Mouse (Mus musculus) stomach, embryonic 14.5 days (tissue): ENCODE measurements around the gene Rmi2. TPM values are rescaled to one million over a fixed set of nuclear protein-coding genes. Genes with fewer than 3 reads are reported as not detected.
A peak's percentile ranks its signal among the peaks of the same experiment; 100 is the strongest.
"Not testable (repeated sequence)": the region's sequence is repeated elsewhere in the genome, so short reads cannot be mapped to it uniquely, and the experiment has no call there.

Source experiments
- ATAC-seq: fragments of 200-750 bp; cut with Nextera tagmentation; 2 replicates; pipeline ENCODE4 v1.8.0; 2017; ENCODE audit warnings: low read depth, moderate TSS enrichment; ENCODE audit not compliant: insufficient number of reproducible peaks, insufficient read depth, low FRiP score
- H3K27ac ChIP-seq: fragments of 300-500 bp; sonication (generic); 2 replicates; pipeline ENCODE4 v1.5.1; 2014; ENCODE audit warnings: mild to moderate bottlenecking, low read length, moderate library complexity, mixed read lengths
- H3K27me3 ChIP-seq: fragments of 300-500 bp; sonication (generic); 2 replicates; pipeline ENCODE4 v1.6.1; 2014; ENCODE audit warnings: low read length, control low read depth, mixed read lengths; ENCODE audit not compliant: control insufficient read depth, insufficient read depth
- H3K36me3 ChIP-seq: fragments of 300-500 bp; sonication (generic); 2 replicates; pipeline ENCODE4 v1.6.1; 2014; ENCODE audit warnings: mild to moderate bottlenecking, control low read depth, low read length, moderate library complexity, mixed read lengths; ENCODE audit not compliant: control insufficient read depth, insufficient read depth
- H3K4me1 ChIP-seq: fragments of 300-500 bp; sonication (generic); 2 replicates; pipeline ENCODE4 v1.6.1; 2014; ENCODE audit warnings: low read length, control low read depth, mixed read lengths; ENCODE audit not compliant: control insufficient read depth, insufficient read depth
- H3K4me2 ChIP-seq: fragments of 300-500 bp; sonication (generic); replicated peaks from 2 replicates; pipeline ENCODE4 v1.6.1; 2014; ENCODE audit warnings: low read depth, low read length, control low read depth
- H3K4me3 ChIP-seq: fragments of 300-500 bp; sonication (generic); 2 replicates; pipeline ENCODE4 v1.5.1; 2014; ENCODE audit warnings: low read depth, low read length, control low read depth
- H3K9ac ChIP-seq: fragments of 300-500 bp; sonication (generic); replicated peaks from 2 replicates; pipeline ENCODE4 v1.6.1; 2014; ENCODE audit warnings: low read depth, mild to moderate bottlenecking, control low read depth, low read length, moderate library complexity, mixed read lengths
- H3K9me3 ChIP-seq: fragments of 300-500 bp; sonication (generic); 2 replicates; pipeline ENCODE4 v1.6.1; 2016; ENCODE audit warnings: low read depth, low read length, control low read depth; ENCODE audit not compliant: control insufficient read depth
- WGBS: fragments of 180-500 bp; shearing (Covaris S2); extraction: QIAGEN DNeasy Blood & Tissue Kit; methylation state at CpG from one replicate; pipeline ENCODE4 v1.1.7; 2014; 5-methylcytosine and 5-hydroxymethylcytosine counted together
- polyA plus RNA-seq: library from polyadenylated mRNA; unstranded; fragments of >200 nt; fragmentation: Nextera tagmentation; extraction: Ambion mirVana; gene quantifications from 2 replicates; pipeline ENCODE4 v1.2.1, GENCODE M21; 2014

Rmi2 gene
- polyA plus RNA-seq, 1 experiment from 2014 or later, result 5.1 TPM

DNA sequence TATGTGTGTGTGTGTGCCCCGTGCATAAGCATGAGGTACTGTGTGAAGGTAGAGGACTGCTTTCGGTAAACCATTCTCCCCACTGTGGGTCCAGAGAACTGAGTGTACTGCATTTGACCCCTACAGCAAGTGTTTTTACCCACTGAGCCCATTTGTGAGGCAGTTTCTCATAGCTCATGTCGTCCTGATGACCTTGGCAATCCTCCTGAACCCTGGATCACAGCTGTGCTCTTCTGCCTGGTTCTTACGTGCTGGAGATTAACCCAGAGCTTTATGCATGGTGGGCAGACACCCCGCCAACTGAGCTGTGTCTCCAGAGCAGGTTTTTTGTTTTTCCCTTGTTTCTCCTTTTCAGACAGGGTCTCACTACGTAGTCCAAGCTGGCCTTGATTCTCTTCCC lies 11.1 kb downstream of the Rmi2 start:
- WGBS, result 71% methylated on average over 6 of the region's 6 CpGs
- peaks cover 16% of the 10 kb centered on the region; the same call in 1 of the 2 replicates for H3K4me1 ChIP-seq
- H3K27ac ChIP-seq, result no peak overlapping the region
- no peak for ATAC-seq
- H3K9ac ChIP-seq, result no peak overlapping the region
- no peaks in the 10 kb centered on the region for H3K27me3 ChIP-seq
- no peaks in the 10 kb centered on the region for H3K9me3 ChIP-seq
- H3K36me3 ChIP-seq, result no peaks in the 10 kb centered on the region
- H3K4me3 ChIP-seq, result no peak overlapping the region
- H3K4me2 ChIP-seq, result no peak overlapping the region

DNA sequence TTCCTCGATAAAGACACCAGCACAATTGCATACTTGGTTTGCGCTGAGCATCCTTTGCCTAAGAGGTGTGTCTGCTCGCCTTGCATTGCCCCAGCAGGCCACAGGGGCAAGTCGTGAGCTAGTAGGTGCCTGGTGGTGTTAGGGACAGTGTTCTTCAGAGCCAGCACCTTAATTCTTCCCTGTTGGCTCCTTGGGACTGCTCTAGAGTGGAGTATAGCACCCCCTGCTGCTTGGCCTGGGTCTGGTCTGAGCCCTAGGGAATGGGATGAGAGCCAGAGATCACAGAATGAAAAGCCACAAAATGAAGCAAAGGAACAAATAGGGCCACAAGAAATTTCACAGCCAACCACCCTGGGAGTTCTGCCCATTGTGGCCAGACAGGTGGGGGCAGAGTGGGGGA lies 11.6 kb downstream of the Rmi2 start:
- H3K4me1 ChIP-seq, result peaks cover 16% of the 10 kb centered on the region; the same call in 1 of the 2 replicates
- H3K27me3 ChIP-seq, result no peaks in the 10 kb centered on the region
- H3K27ac ChIP-seq, result no peak overlapping the region
- H3K4me3 ChIP-seq, result no peak overlapping the region
- no peaks in the 10 kb centered on the region for H3K9me3 ChIP-seq
- H3K4me2 ChIP-seq, result no peak overlapping the region
- no peaks in the 10 kb centered on the region for H3K36me3 ChIP-seq
- WGBS, result 57% methylated on average over 4 of the region's 4 CpGs
- no peak overlapping the region for H3K9ac ChIP-seq
- ATAC-seq, result peak; percentile 57; the same call in 1 of the 2 replicates

DNA sequence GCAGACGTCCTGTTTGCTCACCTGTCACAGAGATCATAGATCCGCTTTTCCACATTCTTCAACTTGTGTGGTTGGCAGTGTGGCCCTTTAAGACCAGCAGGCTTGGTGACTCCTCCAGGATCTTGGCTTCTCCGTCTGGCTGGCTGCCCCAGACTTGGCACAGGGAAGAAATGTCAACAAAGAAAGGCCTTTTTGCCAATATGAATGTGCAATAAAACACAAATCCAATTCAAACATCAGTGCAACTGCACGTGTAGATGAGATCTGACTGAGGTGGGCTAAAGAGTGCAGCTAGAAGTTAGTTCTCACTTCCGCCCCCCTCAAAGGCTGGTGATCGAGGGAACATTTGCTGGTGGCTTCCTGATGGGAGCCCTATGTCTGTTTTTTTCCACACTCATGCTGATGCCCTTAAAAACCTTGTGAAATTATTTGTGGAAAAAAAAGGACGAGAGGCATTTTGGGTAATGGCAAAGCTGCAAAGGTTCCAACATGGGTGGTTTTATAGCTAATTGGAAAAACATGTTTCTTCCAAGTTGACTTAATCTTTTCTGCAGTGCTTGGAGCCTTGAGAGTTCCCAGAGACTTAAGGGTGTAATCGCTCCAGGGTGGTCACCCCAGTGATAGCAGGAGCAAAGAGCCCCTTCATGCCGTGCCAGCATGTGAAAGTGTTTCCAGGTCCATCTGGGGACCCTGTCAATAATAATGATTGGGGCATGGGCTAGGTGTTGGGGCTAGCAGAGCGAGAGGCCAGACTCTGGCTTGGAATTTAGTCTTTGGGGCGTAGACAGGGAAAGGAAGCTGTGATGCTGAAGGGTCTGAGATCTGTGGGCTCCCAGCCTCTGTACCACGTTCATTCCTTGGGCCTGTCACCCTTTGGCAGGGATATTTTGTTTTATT lies 15.4 kb downstream of the Rmi2 start:
- Histone ChIP-seq H3K9ac (no peak overlapping the region), H3K27ac (0 out of 2 replicates have a peak overlapping the region, but pooled peaks have one; percentile 1), H3K4me2 (no peak overlapping the region), H3K27me3 (no peaks in the 10 kb centered on the region), H3K4me1 (0 out of 2 replicates have a peak, but pooled peaks cover 5% of the 10 kb centered on the region), H3K9me3 (no peaks in the 10 kb centered on the region), H3K4me3 (no peak overlapping the region), H3K36me3 (no peaks in the 10 kb centered on the region)
- peak; percentile 54 for ATAC-seq
- WGBS, result 49% methylated on average over 12 of the region's 12 CpGs

DNA sequence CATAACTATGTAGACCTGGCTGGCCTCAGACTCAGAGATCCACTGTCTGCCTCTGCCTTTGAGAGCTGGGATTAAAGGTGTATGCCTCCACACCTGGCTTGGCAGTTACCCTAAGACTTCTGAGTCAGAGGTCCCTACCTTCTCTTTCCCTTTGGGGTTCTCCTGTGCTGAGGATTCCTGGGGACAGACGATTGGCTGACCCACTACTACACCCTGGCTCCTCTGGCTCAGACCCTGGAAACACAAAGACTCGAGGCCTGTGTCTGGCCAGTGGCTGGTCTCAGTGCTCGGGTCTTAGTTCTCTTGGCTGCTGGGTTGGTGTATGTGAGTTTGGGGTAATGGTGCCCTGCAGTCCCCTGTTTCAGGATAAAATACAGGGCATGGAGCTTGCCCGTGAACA lies 16.0 kb downstream of the Rmi2 start:
- Histone ChIP-seq H3K4me1 (0 out of 2 replicates have a peak, but pooled peaks cover 5% of the 10 kb centered on the region), H3K9me3 (no peaks in the 10 kb centered on the region), H3K4me2 (no peak overlapping the region), H3K36me3 (no peaks in the 10 kb centered on the region), H3K27ac (no peak overlapping the region), H3K4me3 (no peak overlapping the region), H3K27me3 (no peaks in the 10 kb centered on the region), H3K9ac (no peak overlapping the region)
- ATAC-seq, result no peak
- WGBS, result 61% methylated on average over 4 of the region's 4 CpGs

DNA sequence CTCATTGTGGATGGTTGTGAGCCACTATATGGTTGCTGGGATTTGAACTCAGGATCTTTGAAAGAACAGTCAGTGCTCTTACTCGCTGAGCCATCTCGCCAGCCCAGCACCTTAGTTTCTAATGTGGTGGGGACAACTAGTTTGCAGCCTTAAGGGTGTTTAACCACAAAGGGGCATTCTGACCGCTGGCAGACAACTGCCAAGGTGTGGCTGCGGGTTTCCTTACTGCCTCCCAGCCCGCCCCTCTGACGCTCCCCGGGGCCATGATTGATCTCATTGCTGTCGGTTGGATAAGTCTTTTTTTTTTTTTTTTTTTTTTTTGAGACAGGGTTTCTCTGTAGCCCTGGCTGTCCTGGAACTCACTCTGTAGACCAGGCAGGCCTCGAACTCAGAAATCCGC lies 17.4 kb downstream of the Rmi2 start:
- H3K4me1 ChIP-seq, H3K9ac ChIP-seq, H3K27me3 ChIP-seq, H3K9me3 ChIP-seq, H3K4me3 ChIP-seq, H3K27ac ChIP-seq, H3K36me3 ChIP-seq, H3K4me2 ChIP-seq, ATAC-seq: not testable (repeated sequence)
- 87% methylated on average over 10 of the region's 10 CpGs for WGBS

DNA sequence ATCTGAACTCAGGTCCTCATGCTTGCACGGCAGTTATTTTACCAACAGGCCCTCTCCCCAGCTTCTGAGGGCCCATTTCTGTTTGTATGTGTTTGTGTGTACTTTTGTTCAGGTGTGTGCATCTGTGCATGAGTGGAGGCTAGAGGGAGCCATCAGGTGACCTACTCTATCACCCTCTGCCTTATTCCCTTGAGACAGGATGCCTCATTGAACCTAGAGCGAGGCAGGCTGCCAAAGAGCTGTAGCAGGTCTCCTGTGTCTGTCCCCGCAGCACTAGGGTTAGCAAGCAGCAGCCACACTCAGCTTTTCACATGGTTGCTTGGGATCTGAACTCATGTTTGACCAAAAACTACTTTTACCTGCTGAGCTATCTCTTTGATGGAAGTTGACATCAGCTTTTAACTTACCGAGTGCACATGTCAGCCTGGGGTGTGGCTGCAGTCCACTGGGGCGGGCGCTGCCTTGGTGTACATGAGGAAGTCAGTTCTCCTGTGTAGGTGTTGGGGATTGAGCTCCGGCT lies 24.9 kb downstream of the Rmi2 start:
- Histone ChIP-seq H3K4me2 (no peak overlapping the region), H3K27me3 (no peaks in the 10 kb centered on the region), H3K4me1 (no peaks in the 10 kb centered on the region), H3K36me3 (no peaks in the 10 kb centered on the region), H3K27ac (no peak overlapping the region), H3K9ac (no peak overlapping the region), H3K4me3 (no peak overlapping the region), H3K9me3 (no peaks in the 10 kb centered on the region)
- WGBS, result 86% methylated on average over 7 of the region's 7 CpGs
- ATAC-seq, result no peak

DNA sequence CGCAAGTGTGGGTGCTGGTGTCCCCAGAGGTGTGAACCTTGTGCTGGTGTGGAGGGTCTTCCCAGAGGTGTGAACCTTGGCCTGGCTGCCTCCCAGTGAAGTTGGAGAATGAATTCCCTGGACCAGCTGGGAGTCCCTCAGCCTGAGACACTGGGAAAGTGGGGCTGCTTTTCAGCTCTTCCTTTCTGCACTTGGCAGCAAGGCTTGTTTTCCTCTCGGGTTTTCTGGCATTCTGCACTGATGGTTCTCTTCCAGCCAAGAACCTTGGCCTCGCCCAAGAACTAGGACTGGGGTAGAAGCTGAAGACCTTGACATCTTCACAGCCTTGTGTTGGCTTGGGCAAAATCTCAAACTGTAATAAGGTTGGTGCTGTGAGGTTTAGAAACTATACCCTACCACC lies 26.5 kb downstream of the Rmi2 start:
- Histone ChIP-seq H3K36me3 (no peaks in the 10 kb centered on the region), H3K4me3 (no peak overlapping the region), H3K4me1 (no peaks in the 10 kb centered on the region), H3K9ac (no peak overlapping the region), H3K9me3 (no peaks in the 10 kb centered on the region), H3K27me3 (no peaks in the 10 kb centered on the region), H3K27ac (no peak overlapping the region), H3K4me2 (no peak overlapping the region)
- no peak for ATAC-seq
- WGBS, result 76% methylated on average over 3 of the region's 3 CpGs

DNA sequence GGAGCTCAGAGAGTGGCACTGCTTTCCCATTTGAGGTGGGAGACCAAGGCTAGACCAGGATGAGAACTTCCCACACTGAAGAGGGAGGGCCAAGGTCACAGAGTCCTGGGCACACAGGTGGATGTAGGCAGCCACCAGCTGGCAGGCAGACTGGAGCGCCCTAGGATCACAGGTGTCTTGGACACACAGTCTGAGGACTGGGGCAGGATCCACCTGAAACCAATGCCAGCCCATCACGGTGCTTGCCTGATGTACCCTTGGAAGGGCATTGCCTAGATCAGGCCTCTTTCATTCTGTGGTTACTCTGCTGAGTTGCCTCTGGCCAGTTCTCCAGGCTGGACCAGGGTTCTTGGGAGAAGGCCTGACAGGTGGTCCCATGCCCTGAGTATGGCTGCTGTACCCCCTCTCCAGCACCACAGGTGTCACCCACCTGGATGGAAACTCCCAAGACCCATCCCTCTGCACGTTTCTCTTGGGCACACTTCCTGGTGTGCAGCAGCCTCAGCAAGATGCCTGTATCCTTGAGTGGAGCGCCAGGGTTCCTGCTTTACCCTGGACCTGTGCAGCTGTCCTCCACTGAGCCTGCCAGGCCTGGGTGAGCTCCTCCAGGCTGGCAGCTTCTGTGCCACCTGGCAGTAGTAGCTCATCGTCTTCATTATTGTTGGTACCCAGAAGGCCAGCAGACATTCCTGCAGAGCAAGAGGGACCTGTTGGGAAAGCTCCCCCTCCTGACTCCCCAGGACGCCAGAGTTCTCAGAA lies 30.2 kb downstream of the Rmi2 start:
- no peaks in the 10 kb centered on the region for H3K36me3 ChIP-seq
- no peak overlapping the region for H3K9ac ChIP-seq
- no peak overlapping the region for H3K27ac ChIP-seq
- 89% methylated on average over 6 of the region's 6 CpGs for WGBS
- no peak overlapping the region for H3K4me2 ChIP-seq
- no peaks in the 10 kb centered on the region for H3K4me1 ChIP-seq
- ATAC-seq, result no peak
- H3K27me3 ChIP-seq, result no peaks in the 10 kb centered on the region
- no peaks in the 10 kb centered on the region for H3K9me3 ChIP-seq
- H3K4me3 ChIP-seq, result no peak overlapping the region
